Mouse (Mus musculus): ENCODE measurements around the gene Chid1. TPM values are rescaled to one million over a fixed set of nuclear protein-coding genes. Genes with fewer than 3 reads are reported as not detected.

Gene Chid1
- total RNA-seq, 4 experiments from 2014 or later, result 57.5 to 69.9 (median 62.5) TPM

DNA sequence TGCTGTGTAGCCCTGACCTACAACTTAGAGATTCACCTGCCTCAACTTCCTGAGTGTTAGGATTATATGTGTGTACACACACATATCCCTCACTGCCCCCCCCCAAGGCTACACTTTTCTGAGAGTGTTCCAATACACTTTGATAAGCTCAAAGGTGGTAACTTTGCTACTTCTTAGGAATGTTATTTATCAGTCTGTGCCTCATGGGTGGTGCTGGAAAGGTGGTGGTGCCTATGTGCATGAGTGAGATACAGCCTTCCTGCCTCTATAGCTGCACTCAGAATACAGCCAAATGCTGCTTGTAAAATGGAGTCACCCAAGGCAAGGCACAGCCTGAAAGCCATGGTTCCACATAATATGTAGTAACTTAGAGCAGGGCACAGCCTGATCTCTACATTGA lies 19.3 kb upstream of the Chid1 start:
- no peak for DNase-seq

DNA sequence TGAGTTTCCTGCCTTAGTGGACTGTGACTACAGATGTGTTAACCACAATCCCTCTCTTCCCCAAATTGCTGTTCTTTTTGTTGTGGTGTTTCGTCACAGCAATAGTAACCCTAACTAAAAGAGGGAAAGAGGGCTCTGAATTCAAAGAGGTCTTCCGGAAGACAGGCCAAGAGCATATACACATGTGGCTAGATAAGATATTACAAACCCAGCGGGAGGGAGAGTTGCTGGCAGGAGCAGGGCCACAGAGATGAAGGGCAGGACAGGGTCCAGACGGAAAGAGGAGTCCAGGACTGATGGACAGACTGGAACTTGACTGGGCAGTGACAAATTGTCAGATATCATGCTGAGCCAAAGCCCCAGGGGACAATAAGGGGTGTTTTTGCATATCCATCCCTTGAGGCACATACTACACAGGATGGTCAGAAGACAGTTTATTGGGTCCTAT lies 18.7 kb upstream of the Chid1 start:
- DNase-seq, result no peak

DNA sequence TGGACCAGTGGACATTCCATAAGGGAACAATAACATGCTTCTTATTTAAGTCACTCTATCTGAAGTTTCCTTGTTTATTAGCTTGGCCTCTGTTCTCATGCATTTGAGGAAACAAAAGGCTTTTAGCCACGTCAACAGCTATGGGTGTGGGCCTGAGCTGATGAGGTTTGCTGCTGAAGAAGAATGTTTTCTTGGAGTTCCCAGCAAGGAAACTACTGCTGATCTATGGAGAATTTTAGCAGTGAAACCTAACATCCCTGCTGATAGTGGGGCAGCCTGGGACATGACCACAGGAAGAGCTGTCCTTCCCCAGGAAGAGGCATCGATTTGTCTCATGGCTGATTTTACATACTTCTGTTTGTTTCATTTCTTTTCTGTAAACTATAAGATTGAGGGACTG lies 10.8 kb upstream of the Chid1 start:
- no peak for DNase-seq

DNA sequence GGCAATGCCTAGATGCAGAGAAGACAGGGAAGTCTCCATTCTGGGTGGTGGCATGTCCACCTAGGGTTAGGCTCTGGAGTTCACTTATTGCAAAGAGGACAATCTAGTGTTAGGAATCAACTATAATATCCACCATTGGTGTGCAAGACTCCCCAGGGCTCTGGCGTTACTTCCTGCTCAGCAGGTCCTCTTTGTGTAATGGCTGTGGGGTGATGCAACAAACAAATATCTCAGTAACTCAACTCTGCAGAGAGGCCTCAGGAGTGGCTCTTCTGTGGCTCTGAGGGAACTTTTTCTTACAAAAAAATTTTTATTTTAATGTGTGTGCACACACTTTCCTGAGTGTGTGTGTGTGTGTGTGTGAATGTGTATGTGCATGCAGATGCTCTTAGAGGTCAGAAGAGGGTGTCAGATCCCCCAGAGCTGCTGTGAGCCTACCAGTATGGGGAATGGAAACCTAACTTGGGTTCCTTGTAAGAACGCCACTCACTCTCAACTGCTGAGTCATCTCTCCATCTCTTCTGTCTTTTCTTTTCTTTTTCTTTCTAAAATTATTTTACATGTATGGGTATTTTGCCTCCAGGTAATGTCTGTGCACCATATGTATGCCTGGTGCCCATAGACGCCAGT lies 9.9 kb upstream of the Chid1 start:
- no peak for DNase-seq

DNA sequence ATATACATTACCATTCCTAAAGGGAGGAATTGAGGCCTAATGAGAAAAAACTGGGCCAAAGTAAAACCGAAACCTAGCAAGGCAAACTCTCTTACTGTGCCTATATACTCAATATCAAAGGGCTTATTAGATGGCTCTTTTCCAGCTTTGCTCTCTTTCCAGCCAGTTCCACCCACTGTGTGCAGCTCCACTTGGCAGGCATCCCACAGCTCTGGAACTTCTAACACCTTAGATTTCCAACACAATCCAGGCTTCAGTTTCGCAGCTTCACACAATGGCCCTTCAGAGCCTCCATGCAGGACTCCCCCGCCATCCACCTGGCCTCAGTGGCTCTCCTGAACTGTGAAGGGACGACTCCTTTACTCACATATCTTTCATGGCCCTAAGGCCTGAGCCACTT lies 5.0 kb upstream of the Chid1 start:
- no peak for DNase-seq

DNA sequence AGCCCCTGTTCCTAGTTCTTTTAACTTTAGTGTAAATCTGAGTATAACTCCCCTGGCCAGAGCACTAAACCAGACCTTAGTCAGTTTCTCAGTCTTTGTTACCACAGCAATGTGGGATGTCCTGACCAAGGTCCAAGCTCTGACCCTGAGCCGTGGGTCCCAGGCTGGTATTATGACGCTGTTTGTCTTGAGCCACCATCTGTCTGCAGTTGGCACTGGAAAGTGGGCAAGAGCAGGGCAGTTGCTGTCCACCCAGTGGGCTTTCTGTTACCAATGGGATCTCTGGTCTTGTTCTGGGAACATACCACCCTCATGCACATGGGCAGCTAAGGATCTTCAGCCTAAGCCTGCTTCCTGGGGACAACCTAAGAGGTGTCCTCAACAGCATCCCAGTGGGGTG lies 2.9 kb upstream of the Chid1 start:
- DNase-seq, result no peak

DNA sequence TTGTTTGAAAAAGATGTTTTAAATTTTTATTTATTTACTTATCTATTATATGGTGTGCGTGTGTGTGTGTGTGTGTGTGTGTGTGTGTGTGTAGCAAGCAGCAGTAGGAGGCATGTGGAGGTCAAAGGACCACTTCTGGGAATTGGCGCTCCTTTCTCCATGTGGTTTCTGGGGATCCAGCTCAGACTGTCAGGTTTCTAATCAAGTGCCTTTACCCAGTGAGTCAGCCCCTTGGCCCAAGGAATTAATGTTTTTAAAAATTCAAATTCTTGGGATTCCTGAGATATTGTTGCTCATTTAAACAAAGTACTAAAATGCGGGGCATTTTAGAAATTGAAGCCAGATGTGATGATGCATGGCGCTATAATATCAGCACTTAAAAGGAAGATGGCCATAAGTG lies 2.0 kb upstream of the Chid1 start:
- DNase-seq, result no peak

DNA sequence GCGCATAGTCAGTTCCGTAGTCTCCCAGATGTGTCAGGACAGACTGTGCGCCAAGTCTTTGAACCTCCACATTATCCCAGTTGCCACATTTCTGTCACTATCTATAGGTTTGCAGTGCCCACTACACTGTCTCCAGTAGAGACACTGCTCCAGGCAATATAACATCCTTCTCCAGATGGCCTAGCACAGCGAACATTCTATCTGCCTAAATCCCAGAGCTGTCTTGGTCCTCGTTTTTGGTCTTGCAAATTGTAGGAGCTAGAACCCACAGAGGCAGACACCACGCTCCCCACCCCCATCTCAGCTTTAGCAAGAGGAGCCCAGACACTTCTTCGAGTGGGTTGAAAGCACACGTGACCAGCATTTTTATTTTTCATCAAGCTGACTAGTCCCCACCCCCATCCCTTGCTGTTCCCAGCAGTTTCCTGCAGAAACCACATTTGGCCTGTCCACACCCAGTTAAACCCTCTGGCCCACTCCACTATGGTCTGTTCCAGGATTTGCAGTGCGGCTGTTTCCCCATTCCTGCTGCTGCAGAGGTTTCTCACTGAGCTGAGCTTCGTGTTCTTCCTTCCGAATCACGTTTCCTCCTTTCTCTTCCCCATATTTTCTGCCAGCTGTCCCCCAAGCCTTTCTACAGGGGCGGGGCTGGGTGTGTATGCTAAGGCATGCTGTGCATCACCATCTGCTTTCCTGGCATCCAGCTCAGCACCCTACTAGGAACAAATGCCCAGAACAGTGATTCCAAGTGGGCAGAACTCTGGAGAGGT lies 840 bp upstream of the Chid1 start:
- peak; percentile 37 for DNase-seq

DNA sequence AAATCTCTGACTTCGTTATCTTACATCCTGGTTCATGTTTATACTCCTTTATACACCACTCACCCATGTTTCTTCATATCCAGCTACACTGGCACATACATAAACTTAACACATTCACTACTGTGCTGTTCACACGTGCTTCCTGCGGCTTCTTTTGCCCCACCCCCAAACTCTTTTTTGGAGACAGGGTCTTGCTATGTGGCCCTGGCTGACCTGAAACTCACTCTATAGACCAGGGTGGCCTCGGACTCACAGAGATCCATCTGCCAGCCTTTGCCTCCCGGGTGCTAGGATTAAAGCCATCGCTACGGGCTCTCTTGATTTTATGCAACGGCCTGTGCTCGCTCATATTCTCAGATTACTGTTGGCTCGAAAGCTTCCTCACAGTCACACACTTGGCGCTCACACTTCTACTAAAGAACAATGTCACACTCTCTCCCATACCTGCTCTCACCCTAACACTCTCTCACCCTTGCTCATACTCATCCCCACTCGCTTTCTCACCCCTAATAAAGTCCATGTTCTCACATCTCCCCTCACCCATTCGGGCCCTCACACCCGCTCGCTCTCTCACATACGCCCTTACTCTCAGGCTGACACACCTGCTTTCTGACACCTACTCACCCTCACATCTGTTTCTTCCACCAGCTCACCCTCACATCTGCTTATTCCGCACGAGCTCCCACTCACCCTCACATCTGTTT lies 653 bp downstream of the Chid1 start:
- DNase-seq, result no peak

DNA sequence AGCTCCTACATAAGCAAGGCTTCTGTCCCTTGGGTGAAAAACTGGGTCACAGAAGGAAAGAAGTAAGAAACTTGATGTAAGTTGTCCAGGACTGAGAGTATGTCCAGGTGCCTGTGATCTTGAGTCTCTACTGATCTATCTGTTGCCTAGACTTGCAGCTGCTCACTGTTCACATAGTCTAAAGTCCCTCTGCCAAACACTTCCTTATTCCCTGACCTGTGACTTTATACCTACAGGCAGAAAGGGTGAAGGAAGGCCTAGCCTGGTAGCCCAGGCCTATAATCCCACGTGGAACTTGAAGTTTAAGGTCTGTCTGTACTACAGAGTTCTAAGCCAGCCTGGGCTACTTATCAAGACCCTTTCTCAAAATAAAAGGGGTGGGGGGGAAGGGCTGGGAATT lies 4.1 kb downstream of the Chid1 start:
- no peak for DNase-seq

DNA sequence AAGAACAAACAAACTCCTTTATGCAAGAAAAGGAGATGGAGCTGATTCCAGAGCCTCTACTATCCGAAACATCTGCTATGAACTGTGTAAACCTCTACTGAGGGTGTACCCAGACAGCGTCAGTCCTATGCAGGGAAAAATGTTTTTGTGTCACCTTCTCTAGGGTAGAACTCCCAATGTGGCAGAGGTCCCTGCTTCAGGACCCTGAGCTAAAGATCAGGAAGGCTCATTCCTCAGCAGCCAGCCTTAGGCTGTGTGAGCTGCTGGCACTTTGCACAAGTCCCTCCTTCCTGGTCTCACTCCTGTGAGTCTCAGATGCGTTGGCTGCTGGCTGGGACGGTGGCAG lies 14.1 kb downstream of the Chid1 start:
- no peak for DNase-seq

DNA sequence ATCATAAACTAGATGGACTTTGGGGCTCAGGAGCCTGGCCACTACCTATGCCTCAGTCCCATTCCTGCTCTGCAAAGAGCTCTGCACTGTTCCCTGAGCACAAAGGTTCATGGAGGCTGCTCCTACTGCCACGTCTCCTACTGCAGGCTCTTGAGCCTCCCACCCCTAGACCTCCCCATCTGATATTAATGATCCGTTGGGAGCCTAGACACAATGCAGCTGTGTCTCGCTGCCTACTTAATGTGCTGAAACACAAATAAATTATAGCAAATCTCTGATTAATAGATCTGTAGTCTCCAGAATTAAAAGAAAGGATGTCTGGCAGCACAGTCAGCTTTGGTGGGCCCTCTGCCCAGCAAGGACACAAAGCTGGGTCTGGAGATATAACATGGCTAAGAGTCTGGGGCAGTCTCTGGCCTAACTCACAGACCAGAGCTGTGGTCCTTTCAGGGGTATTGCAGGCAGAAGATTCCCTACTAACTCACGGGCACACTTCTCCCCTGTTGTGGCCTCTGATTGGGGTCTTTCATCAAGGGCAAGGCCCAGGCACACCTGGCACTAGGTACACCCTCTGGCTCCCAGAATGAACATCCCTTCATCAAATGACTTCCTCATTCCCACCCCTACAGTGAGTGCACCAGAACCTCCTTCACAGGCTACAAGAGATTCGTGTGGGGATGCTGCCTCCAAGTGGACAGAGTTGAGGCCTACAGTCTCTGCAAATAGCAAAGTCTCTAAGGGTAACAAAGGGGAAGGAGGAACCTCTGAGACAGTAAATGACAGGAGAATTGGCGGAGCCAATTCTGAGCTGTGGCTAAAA lies 14.7 kb downstream of the Chid1 start:
- DNase-seq, result peak; percentile 53

DNA sequence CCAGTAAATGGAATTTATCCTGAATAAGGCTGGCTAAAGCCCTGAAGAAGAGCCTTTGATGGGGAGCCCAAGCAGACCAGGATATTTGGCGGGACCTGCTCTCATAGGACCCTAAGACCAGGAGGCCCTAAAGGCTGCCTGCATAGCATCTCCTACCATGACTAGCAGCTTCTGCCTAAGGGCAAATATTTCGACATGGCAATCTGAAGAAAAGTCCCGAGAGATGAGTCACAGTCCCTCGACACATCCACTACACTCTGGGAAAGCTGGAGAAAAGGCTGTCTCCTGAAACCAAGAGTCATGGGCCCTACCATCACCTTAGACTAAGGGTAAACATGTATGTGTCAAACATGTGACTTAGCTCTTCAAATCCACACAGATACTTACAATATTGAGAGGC lies 15.4 kb downstream of the Chid1 start:
- no peak for DNase-seq

DNA sequence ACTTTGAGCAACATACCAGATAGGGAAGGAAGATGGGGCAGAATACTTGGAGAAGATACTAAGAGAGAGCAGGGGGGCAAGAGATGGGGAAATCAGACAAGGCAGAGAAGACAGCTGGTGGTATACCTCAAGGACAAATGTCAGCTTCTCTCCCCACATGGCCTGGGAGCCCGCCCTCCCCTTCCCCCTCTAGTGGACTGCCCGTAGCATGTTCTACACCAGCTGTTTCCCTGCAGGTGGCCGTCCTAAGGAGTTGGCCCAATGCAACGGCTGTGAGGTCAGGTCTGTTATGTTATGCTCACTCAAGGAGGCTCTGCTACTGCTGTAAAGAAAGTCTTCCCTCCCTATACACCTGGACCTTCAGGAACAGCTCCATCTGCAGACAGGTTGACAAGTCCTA lies 16.6 kb downstream of the Chid1 start:
- no peak for DNase-seq

DNA sequence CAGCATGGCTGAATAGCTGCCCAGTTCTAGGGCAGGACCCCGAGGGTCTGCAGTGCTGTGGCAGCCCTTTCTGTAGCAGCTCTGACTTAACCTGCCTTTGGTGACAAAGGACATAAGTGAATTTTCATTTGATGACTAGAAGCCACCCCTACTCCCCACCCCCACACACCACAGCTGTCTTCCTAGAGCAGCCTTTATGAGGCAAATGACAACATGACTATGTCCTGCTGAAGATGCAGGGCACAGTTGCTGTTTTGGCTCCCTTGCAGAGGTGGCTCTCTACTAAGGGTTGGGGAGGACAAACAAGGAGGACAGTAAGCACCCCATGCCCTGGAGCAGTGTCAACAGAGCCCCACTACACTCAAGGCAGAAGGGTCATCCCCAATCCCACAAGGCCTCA lies 19.9 kb downstream of the Chid1 start:
- DNase-seq, result no peak

DNA sequence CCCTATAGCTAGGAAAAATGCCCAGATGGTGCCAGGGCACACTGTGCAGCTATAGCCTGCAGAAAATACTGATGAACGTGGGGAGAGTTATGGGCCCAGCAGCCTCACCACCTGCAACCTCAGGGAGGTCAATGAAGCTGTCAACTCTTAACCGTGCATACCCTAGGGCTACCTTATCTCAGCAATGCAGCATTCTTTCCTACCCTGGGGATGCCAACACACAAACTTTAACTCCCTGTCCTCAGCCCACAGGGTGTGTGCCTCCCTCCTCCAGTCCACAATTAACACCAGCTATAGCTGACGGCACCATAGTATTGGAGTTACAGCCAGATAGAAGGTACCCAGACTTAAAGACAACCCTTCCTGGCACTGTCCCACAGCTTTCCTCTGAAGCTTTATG lies 20.7 kb downstream of the Chid1 start:
- DNase-seq, result no peak

DNA sequence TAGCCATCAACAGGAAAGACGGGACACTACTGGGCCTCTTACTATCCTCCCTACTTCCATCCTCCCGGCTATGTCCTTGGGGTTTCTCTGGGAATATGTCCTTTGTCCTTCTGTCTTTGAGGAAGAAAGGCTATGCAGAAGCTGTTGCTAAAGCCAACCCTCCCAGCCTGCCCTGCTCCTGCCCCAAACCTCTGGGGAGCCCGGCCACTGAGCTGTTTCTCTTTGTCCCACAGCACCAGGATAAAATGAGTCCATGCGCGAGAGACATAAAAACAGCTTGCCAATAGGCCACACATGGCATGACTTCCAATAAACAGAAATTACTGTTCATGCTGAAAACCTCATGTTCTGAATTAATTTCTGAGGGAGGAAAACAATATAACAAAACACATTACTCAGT lies 21.4 kb downstream of the Chid1 start:
- no peak for DNase-seq

DNA sequence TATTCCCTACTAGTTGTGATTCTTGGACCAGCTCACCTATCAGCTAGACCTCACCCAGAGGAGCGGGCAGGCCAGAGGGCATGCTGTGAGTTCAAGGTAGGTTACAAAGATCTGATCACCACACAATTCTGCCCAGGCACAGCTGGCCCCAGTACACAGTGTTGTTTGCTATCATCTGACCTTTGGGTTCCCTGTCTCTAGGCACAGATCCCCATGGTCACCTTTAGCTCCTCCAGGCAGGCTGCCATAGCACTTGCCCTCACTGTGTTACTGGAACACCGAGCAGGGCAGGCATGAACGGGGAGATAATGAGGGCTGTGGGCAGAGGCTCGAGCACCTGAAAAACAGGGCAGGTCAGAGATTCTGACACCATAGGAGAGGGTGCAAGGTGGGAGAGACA lies 22.0 kb downstream of the Chid1 start:
- DNase-seq, result no peak

DNA sequence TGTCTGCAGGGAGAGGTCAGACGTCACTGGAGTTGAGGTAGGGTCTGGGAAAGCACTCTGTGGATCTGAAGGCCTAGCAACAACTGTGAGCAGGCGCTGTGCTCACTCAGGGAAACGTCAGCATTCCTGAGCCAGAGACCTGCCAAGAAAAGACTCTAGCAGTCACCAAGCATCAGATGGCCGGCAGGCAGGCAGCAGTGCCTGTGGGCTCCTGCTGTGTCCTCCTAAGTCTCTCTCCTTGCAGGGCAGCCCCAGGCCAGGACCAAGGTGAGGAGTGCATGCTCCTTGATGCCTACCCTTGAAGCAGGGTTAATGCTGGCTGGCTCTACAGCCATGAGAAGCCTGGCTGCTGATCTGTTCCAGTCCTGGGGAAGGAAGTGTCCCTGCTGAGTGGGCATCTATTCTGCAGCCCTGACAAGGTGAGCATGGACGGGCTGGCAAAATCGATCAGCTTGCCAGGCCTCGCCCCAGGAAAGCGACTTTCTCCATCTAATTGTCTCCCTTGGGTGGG lies 28.9 kb downstream of the Chid1 start:
- DNase-seq, result no peak

DNA sequence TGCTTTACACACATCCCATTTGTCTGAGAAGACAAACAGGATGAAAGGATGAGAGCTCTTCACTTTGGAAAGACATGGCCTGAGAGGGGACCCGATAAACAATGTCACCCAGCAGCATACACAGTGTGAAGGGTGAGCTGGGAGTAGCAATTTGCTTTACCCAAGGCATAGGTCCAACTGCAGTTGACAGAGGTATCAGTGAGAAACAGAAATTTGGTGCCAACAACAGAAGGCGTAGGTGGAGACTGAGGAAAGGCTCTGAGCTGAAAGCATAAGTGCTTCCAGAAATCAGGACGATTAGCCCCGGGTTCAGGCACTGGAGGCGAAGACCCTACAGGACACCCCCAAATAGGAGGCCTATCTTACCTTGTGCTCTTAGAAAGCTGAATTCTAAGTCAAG lies 29.5 kb downstream of the Chid1 start:
- no peak for DNase-seq

DNA sequence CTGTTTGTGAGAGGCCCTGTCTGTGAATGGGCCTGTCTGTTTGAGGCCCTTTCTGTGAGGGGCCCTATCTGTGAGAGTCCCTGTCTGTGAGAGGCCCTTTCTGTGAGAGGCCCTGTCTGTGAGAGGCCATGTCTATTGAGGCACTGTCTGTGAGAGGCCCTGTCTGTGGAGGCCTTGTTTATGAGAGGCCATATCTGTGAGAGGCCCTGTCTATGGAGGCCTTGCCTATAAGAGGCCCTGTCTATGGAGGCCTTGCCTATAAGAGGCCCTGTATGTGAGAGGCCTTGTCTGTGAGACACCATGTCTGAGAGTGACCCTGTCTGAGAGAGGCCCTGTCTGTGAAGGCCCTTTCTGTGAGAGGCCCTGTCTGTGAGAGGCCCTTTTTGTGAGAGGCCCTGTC lies 31.5 kb downstream of the Chid1 start:
- no peak for DNase-seq

DNA sequence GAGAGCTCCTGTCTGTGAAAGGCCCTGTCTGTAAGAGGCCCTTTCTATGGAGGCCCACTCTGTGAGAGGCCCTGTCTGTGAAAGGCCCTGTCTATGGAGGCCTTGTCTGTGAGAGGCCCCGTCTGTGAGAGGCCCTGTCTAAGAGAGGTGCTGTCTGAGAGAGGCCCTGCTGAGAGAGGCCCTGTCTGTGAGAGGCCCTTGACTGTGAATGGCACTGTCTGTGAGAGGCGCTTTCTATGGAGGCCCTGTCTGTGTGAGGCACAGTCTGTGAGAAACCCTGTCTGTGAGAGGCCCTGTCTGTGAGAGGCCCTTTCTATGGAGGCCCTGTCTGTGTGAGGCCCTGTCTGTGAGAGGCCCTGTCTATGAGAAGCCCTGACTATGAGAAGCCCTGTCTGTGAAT lies 33.4 kb downstream of the Chid1 start:
- DNase-seq, result no peak

DNA sequence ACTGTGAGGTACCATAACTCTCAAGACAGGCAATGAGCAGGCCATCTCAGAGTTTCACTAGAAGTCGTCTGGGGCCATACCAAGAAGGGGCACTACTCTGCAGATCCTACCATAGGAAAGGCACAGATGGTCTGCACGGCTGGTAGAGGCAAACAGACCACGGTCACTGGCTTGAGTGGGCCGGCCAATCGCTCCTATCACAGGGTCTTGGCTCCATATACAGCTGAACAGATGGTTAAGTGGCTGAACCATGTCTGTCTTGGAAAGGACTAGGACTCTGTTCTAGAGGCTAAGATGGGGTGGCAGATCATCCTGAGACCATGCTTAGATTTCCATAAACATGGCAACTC lies 37.1 kb downstream of the Chid1 start:
- DNase-seq, result no peak

Measured in adrenal gland, adult 8-10 months (tissue).